Comparison of ENCODE assay signal across 13 mouse cellular contexts in genomic region chr2:173439031-173439430, GRCm38 (mm10).
A peak's percentile ranks its signal among the peaks of the same experiment; 100 is the strongest.
DNase-seq lines count a peak whose midpoint lies in the region; ATAC-seq and TF ChIP-seq lines count a peak whose summit lies in the region.
"Had no signal": no experiment of that assay in that cellular context is flagged by ENCODE, and none has a peak within 500 bp of the region (broad histone marks: within the 10 kb centered on the region; RNA-seq: fewer than 3 reads in every experiment).

No protein-coding gene starts in this region.

- H3K27me3 ChIP-seq in embryonic facial prominence, embryonic 13.5 days, result no peaks in the 10 kb centered on the region
- no peaks in the 10 kb centered on the region for H3K27me3 ChIP-seq in embryonic facial prominence, embryonic 10.5 days (replicated peaks; ENCODE audit: low read depth, poor library complexity, severe bottlenecking)
- H3K27me3 ChIP-seq in intestine, embryonic 14.5 days (replicated peaks; ENCODE audit: control insufficient read depth, insufficient read depth, low read length), result no peaks in the 10 kb centered on the region
- H3K27me3 ChIP-seq in intestine, postnatal 0 days (replicated peaks; ENCODE audit: control insufficient read depth, insufficient read depth, low read length), result no peaks in the 10 kb centered on the region
- H3K27me3 ChIP-seq in lung, postnatal 0 days (replicated peaks; ENCODE audit: insufficient read depth, low read length), result no peaks in the 10 kb centered on the region
- 0 out of 2 replicates have a peak, but pooled peaks cover 3% of the 10 kb centered on the region for H3K27me3 ChIP-seq in heart, embryonic 14.5 days (ENCODE audit: control insufficient read depth, insufficient read depth, low read length)
- H3K27me3 ChIP-seq: liver, embryonic 13.5 days; Patski had no signal

- no peak for ATAC-seq in embryonic facial prominence, embryonic 13.5 days (ENCODE audit: insufficient number of reproducible peaks, insufficient read depth, low FRiP score, low TSS enrichment, low read depth)
- no peak for ATAC-seq in intestine, embryonic 14.5 days (replicated peaks; ENCODE audit: low FRiP score, low TSS enrichment, low read depth)
- ATAC-seq in intestine, postnatal 0 days, result no peak
- peak; percentile 16; the same call in 1 of the 2 replicates for ATAC-seq in lung, postnatal 0 days
- no peak for ATAC-seq in heart, embryonic 14.5 days (ENCODE audit: insufficient number of reproducible peaks, insufficient read depth, low FRiP score, low read depth)
- ATAC-seq: Patski had no signal

- no peak for TF ChIP-seq EP300 in lung, postnatal 0 days (IDR thresholded peaks at IDR 0.05)

- H3K9me3 ChIP-seq in embryonic facial prominence, embryonic 13.5 days, result no peaks in the 10 kb centered on the region
- H3K9me3 ChIP-seq in embryonic facial prominence, embryonic 10.5 days, result no peaks in the 10 kb centered on the region
- H3K9me3 ChIP-seq in intestine, embryonic 14.5 days (ENCODE audit: control insufficient read depth, low read length), result no peaks in the 10 kb centered on the region
- H3K9me3 ChIP-seq in intestine, postnatal 0 days (ENCODE audit: control insufficient read depth), result no peaks in the 10 kb centered on the region
- H3K9me3 ChIP-seq in lung, postnatal 0 days (ENCODE audit: low read length), result no peaks in the 10 kb centered on the region
- no peaks in the 10 kb centered on the region for H3K9me3 ChIP-seq in heart, embryonic 14.5 days (ENCODE audit: control insufficient read depth, low read length)
- H3K9me3 ChIP-seq: liver, embryonic 13.5 days had no signal

- no peak overlapping the region for H3K4me3 ChIP-seq in embryonic facial prominence, embryonic 13.5 days
- H3K4me3 ChIP-seq in embryonic facial prominence, embryonic 10.5 days, result no peak overlapping the region
- H3K4me3 ChIP-seq in intestine, embryonic 14.5 days (ENCODE audit: low read depth, low read length), result no peak overlapping the region
- no peak overlapping the region for H3K4me3 ChIP-seq in intestine, postnatal 0 days (ENCODE audit: low read depth, low read length)
- no peak overlapping the region for H3K4me3 ChIP-seq in lung, postnatal 0 days (ENCODE audit: low read depth, low read length)
- no peak overlapping the region for H3K4me3 ChIP-seq in heart, embryonic 14.5 days (ENCODE audit: control insufficient read depth in 1 of 2, insufficient read depth in 1 of 2, low read depth in 1 of 2, low read length in 2 of 2)
- H3K4me3 ChIP-seq: liver, embryonic 13.5 days had no signal

- peaks cover 23% of the 10 kb centered on the region for H3K4me1 ChIP-seq in embryonic facial prominence, embryonic 13.5 days
- H3K4me1 ChIP-seq in embryonic facial prominence, embryonic 10.5 days, result peaks cover 32% of the 10 kb centered on the region
- H3K4me1 ChIP-seq in intestine, embryonic 14.5 days (replicated peaks; ENCODE audit: control insufficient read depth, insufficient read depth, low read length), result peaks cover 8% of the 10 kb centered on the region
- no peaks in the 10 kb centered on the region for H3K4me1 ChIP-seq in intestine, postnatal 0 days (replicated peaks; ENCODE audit: control insufficient read depth, insufficient read depth, low read length)
- no peaks in the 10 kb centered on the region for H3K4me1 ChIP-seq in lung, postnatal 0 days (ENCODE audit: insufficient read depth, low read depth, low read length)
- H3K4me1 ChIP-seq in heart, embryonic 14.5 days (ENCODE audit: control insufficient read depth in 2 of 2, insufficient read depth in 2 of 2, low read length in 2 of 2), result no peaks in the 10 kb centered on the region; a peak in 1 of 4 replicates
- H3K4me1 ChIP-seq: liver, embryonic 13.5 days had no signal

- H3K9ac ChIP-seq in embryonic facial prominence, embryonic 13.5 days, result no peak overlapping the region
- H3K9ac ChIP-seq in intestine, embryonic 14.5 days (ENCODE audit: low read length), result no peak overlapping the region
- no peak overlapping the region for H3K9ac ChIP-seq in intestine, postnatal 0 days (ENCODE audit: low read depth, low read length)
- H3K9ac ChIP-seq in lung, postnatal 0 days (replicated peaks; ENCODE audit: low read depth), result no peak overlapping the region
- H3K9ac ChIP-seq in heart, embryonic 14.5 days (ENCODE audit: low read length), result no peak overlapping the region
- H3K9ac ChIP-seq: liver, embryonic 13.5 days had no signal

- DNase-seq in embryonic facial prominence, embryonic 10.5 days (ENCODE audit: low spot score), result no peak
- DNase-seq in intestine, embryonic 14.5 days (ENCODE audit: low spot score), result no peak
- DNase-seq in lung, postnatal 0 days (ENCODE audit: low spot score), result no peak
- no peak for DNase-seq in lung, postnatal 25 days (ENCODE audit: low spot score)
- no peak for DNase-seq in adrenal gland, postnatal 4 days (ENCODE audit: low spot score in 2 of 2)
- DNase-seq: cerebellum, adult 8-10 months; liver, embryonic 13.5 days; right cerebral cortex, adult 18-20 months had no signal

- no peak overlapping the region for H3K4me2 ChIP-seq in embryonic facial prominence, embryonic 13.5 days
- H3K4me2 ChIP-seq in intestine, embryonic 14.5 days (ENCODE audit: low read length), result no peak overlapping the region
- no peak overlapping the region for H3K4me2 ChIP-seq in intestine, postnatal 0 days (replicated peaks; ENCODE audit: low read depth)
- no peak overlapping the region for H3K4me2 ChIP-seq in lung, postnatal 0 days (replicated peaks; ENCODE audit: low read depth, low read length)
- no peak overlapping the region for H3K4me2 ChIP-seq in heart, embryonic 14.5 days (ENCODE audit: low read length)
- H3K4me2 ChIP-seq: liver, embryonic 13.5 days had no signal

- H3K27ac ChIP-seq in embryonic facial prominence, embryonic 13.5 days, result peak overlapping the region; percentile 33; the same call in 1 of the 2 replicates
- H3K27ac ChIP-seq in embryonic facial prominence, embryonic 10.5 days (replicated peaks), result no peak overlapping the region
- H3K27ac ChIP-seq in intestine, embryonic 14.5 days (ENCODE audit: low read depth), result peak overlapping the region; percentile 34; the same call in 1 of the 2 replicates
- no peak overlapping the region for H3K27ac ChIP-seq in intestine, postnatal 0 days (ENCODE audit: low read depth, low read length)
- no peak overlapping the region for H3K27ac ChIP-seq in lung, postnatal 0 days (ENCODE audit: low read length)
- H3K27ac ChIP-seq in heart, embryonic 14.5 days (replicated peaks in 1 of 2; ENCODE audit: control insufficient read depth in 1 of 2, insufficient read depth in 1 of 2, low read depth in 2 of 2, low read length in 2 of 2), result 0 out of 4 replicates have a peak overlapping the region, but pooled peaks have one; percentile 10 to 12
- H3K27ac ChIP-seq: kidney, postnatal 0 days; liver, embryonic 13.5 days had no signal

- H3K36me3 ChIP-seq in embryonic facial prominence, embryonic 13.5 days, result no peaks in the 10 kb centered on the region
- H3K36me3 ChIP-seq in embryonic facial prominence, embryonic 10.5 days (replicated peaks), result no peaks in the 10 kb centered on the region
- H3K36me3 ChIP-seq in intestine, embryonic 14.5 days (ENCODE audit: control insufficient read depth, insufficient read depth, low read length), result no peaks in the 10 kb centered on the region
- no peaks in the 10 kb centered on the region for H3K36me3 ChIP-seq in intestine, postnatal 0 days (ENCODE audit: control insufficient read depth, insufficient read depth)
- H3K36me3 ChIP-seq in lung, postnatal 0 days (ENCODE audit: insufficient read depth, low read length), result no peaks in the 10 kb centered on the region
- H3K36me3 ChIP-seq in heart, embryonic 14.5 days (ENCODE audit: control insufficient read depth, insufficient read depth, low read length), result no peaks in the 10 kb centered on the region
- H3K36me3 ChIP-seq: liver, embryonic 13.5 days had no signal

- 60% methylated on average over 9 of the region's 9 CpGs for WGBS in embryonic facial prominence, embryonic 13.5 days
- 68% methylated on average over 9 of the region's 9 CpGs for WGBS in embryonic facial prominence, embryonic 10.5 days
- WGBS in intestine, embryonic 14.5 days, result 54% methylated on average over 9 of the region's 9 CpGs
- WGBS in intestine, postnatal 0 days, result 63% methylated on average over 9 of the region's 9 CpGs
- whole genome bisulfite sequencing in lung, postnatal 0 days, result 61% methylated on average over 9 of the region's 9 CpGs
- WGBS in heart, embryonic 14.5 days, result 58% methylated on average over 9 of the region's 9 CpGs

- TF ChIP-seq CTCF in intestine, postnatal 0 days (IDR thresholded peaks at IDR 0.05; ENCODE audit: low read depth), result no peak
- no peak for TF ChIP-seq CTCF in lung, postnatal 0 days (IDR thresholded peaks at IDR 0.05)

Comparison
In these comparisons a context has a peak if more than half of its experiments do, and no peak if none do; other contexts are left out.
1. H3K27ac ChIP-seq: peak in embryonic facial prominence, embryonic 13.5 days (single experiment), intestine, embryonic 14.5 days (single experiment) and heart, embryonic 14.5 days (2 of 2); none in embryonic facial prominence, embryonic 10.5 days (single experiment), intestine, postnatal 0 days (single experiment) and lung, postnatal 0 days (single experiment).